Mouse (Mus musculus) colon, adult 2 months (tissue): Measurements from ENCODE around the gene Oxct1. TPM values are rescaled to one million over a fixed set of nuclear protein-coding genes. Genes with fewer than 3 reads are reported as not detected.

Experiments used
- polyA plus RNA-seq: library from polyadenylated mRNA; depleted of rRNA; stranded (reverse); fragments of >200 nt; gene quantifications from 2 replicates; pipeline ENCODE4 v1.2.3, GENCODE M21; 2012; rRNA removed

The Oxct1 gene
- polyA plus RNA-seq = 65.7 and 69.6 TPM in 2 replicates

GRCm38 (mm10) chr15:4026231-4026773 lies at the start of gene Oxct1:
Oxct1 (plus strand) TSS chr15:4026383.

GRCm38 (mm10) chr15:3979061-3979848 lies 46.9 kb upstream of the Oxct1 start, which contains the start of gene Fbxo4:
Fbxo4 (minus strand) TSS chr15:3979573.

GRCm38 (mm10) chr15:3995448-3996266 lies 30.5 kb upstream of the Oxct1 start, which contains the start of gene AW549877:
AW549877 (minus strand) TSS chr15:3995744.

Other genes starting within 250 kb of the Oxct1 start
- 8.3 and 14.5 TPM in 2 replicates for gene Fbxo4, start 46.8 kb upstream of the Oxct1 start, polyA plus RNA-seq
- gene AW549877, start 30.6 kb upstream of the Oxct1 start, polyA plus RNA-seq = 3.6 and 4.8 TPM in 2 replicates